Mouse (Mus musculus) megakaryocyte progenitor cell, adult 5-6 weeks (primary cell): ENCODE measurements at regions not wholly inside any gene's neighbourhood (a gene's known extent, or its start where the extent isn't known, plus 50 kb on each side); places are given as distances from the start of the nearest gene placed in this dataset.

Experiments
- ATAC-seq: replicated peaks from 2 replicates; pipeline ENCODE4 v1.8.0; 2016; ENCODE audit warnings: mild to moderate bottlenecking, moderate TSS enrichment, inconsistent platforms; ENCODE audit not compliant: poor library complexity

- no peak for ATAC-seq
These were observed 289.9 kb upstream of the Rps6ka3 start for GRCm38 (mm10) chrX:158920217-158920616.

- no peak for ATAC-seq
These were observed 288.7 kb upstream of the Rps6ka3 start for GRCm38 (mm10) chrX:158921424-158921823.

GRCm38 (mm10) chrX:158921838-158922450 lies 288.2 kb upstream of the Rps6ka3 start:
- peak; percentile 81 for ATAC-seq

GRCm38 (mm10) chrX:158923081-158923561 lies 287.0 kb upstream of the Rps6ka3 start:
- ATAC-seq = no peak

- no peak for ATAC-seq
These were observed 286.2 kb upstream of the Rps6ka3 start for GRCm38 (mm10) chrX:158923657-158924489.

- peak; percentile 85 for ATAC-seq
These were observed 285.4 kb upstream of the Rps6ka3 start for GRCm38 (mm10) chrX:158924490-158925398.

- no peak for ATAC-seq
These were observed 278.2 kb upstream of the Rps6ka3 start for GRCm38 (mm10) chrX:158931864-158932263.

GRCm38 (mm10) chrX:158947191-158947590 lies 262.9 kb upstream of the Rps6ka3 start:
- ATAC-seq = no peak

GRCm38 (mm10) chrX:158971726-158972125 lies 238.4 kb upstream of the Rps6ka3 start:
- ATAC-seq = 0 out of 2 replicates have a peak, but pooled peaks have one; percentile 48

GRCm38 (mm10) chrX:158976648-158977047 lies 233.5 kb upstream of the Rps6ka3 start:
- ATAC-seq = peak; percentile 44; the same call in 1 of the 2 replicates

- no peak for ATAC-seq
These were observed 225.4 kb upstream of the Rps6ka3 start for GRCm38 (mm10) chrX:158984721-158985120.

GRCm38 (mm10) chrX:158987676-158988075 lies 222.4 kb upstream of the Rps6ka3 start:
- no peak for ATAC-seq

GRCm38 (mm10) chrX:159018955-159019354 lies 191.2 kb upstream of the Rps6ka3 start:
- ATAC-seq = no peak

- ATAC-seq = no peak
These were observed 183.8 kb upstream of the Rps6ka3 start for GRCm38 (mm10) chrX:159026311-159026710.

- no peak for ATAC-seq
These were observed 178.2 kb upstream of the Rps6ka3 start for GRCm38 (mm10) chrX:159031927-159032326.

GRCm38 (mm10) chrX:159043432-159043831 lies 166.7 kb upstream of the Rps6ka3 start:
- ATAC-seq = peak; percentile 100

- no peak for ATAC-seq
These were observed 162.2 kb upstream of the Rps6ka3 start for GRCm38 (mm10) chrX:159047876-159048275.

- peak; percentile 79 for ATAC-seq
These were observed 154.2 kb upstream of the Rps6ka3 start for GRCm38 (mm10) chrX:159055689-159056461.

- ATAC-seq = peak; percentile 53
These were observed 153.7 kb upstream of the Rps6ka3 start for GRCm38 (mm10) chrX:159056462-159056805.

GRCm38 (mm10) chrX:159058931-159059330 lies 151.2 kb upstream of the Rps6ka3 start:
- no peak for ATAC-seq
